Mouse (Mus musculus) embryonic facial prominence, embryonic 12.5 days (tissue): ENCODE data around the gene Dync1li1. TPM values are rescaled to one million over a fixed set of nuclear protein-coding genes. Genes with fewer than 3 reads are reported as not detected.
A peak's percentile ranks its signal among the peaks of the same experiment; 100 is the strongest.

Experiments
- ATAC-seq: fragments of 200-750 bp; cut with Nextera tagmentation; 2 replicates; pipeline ENCODE4 v1.8.0; 2017; ENCODE audit not compliant: insufficient number of reproducible peaks, insufficient read depth, low FRiP score, low TSS enrichment
- H3K27ac ChIP-seq: fragments of 300-500 bp; sonication (generic); 2 replicates; pipeline ENCODE4 v1.5.1; 2016; ENCODE audit warnings: mild to moderate bottlenecking
- H3K27me3 ChIP-seq: fragments of 300-500 bp; sonication (generic); 2 replicates; pipeline ENCODE4 v1.6.1; 2016; ENCODE audit warnings: mild to moderate bottlenecking, moderate library complexity
- H3K36me3 ChIP-seq: fragments of 300-500 bp; sonication (generic); 2 replicates; pipeline ENCODE4 v1.6.1; 2016; ENCODE audit warnings: mild to moderate bottlenecking
- H3K4me1 ChIP-seq: fragments of 300-500 bp; sonication (generic); 2 replicates; pipeline ENCODE4 v1.6.1; 2016
- H3K4me2 ChIP-seq: fragments of 300-500 bp; sonication (generic); replicated peaks from 2 replicates; pipeline ENCODE4 v1.6.1; 2016; ENCODE audit warnings: mild to moderate bottlenecking, moderate library complexity
- H3K4me3 ChIP-seq: fragments of 300-500 bp; sonication (generic); 2 replicates; pipeline ENCODE4 v1.5.1; 2016; ENCODE audit warnings: mild to moderate bottlenecking
- H3K9ac ChIP-seq: fragments of 300-500 bp; sonication (generic); 2 replicates; pipeline ENCODE4 v1.6.1; 2016; ENCODE audit warnings: mild to moderate bottlenecking, moderate library complexity
- H3K9me3 ChIP-seq: fragments of 300-500 bp; sonication (generic); 2 replicates; pipeline ENCODE4 v1.6.1; 2016; ENCODE audit warnings: mild to moderate bottlenecking, moderate library complexity
- WGBS: fragments of 180-500 bp; shearing (Covaris S2); methylation state at CpG from one replicate; pipeline ENCODE4 v1.1.7; 2016; 5-methylcytosine and 5-hydroxymethylcytosine counted together
- polyA plus RNA-seq: library from polyadenylated mRNA; unstranded; fragments of >200 nt; fragmentation: Nextera tagmentation; extraction: Ambion mirVana; gene quantifications from 2 replicates; pipeline ENCODE4 v1.2.1, GENCODE M21; 2016

Dync1li1 gene
- polyA plus RNA-seq, 1 experiment from 2014 or later: 77.9 TPM

- peaks cover 6% of the 10 kb centered on the region; the same call in 1 of the 2 replicates for H3K4me1 ChIP-seq
- peak overlapping the region; percentile 60; the same call in 1 of the 2 replicates for H3K27ac ChIP-seq
- ATAC-seq: peak; percentile 78; the same call in 1 of the 2 replicates
- peaks cover 25% of the 10 kb centered on the region for H3K36me3 ChIP-seq
- peak overlapping the region; percentile 86 for H3K4me2 ChIP-seq
- peak overlapping the region; percentile 50 for H3K4me3 ChIP-seq
- WGBS: 7% methylated on average over 34 of the region's 36 CpGs
- H3K9me3 ChIP-seq: no peaks in the 10 kb centered on the region
- H3K9ac ChIP-seq: peak overlapping the region; percentile 60
- no peaks in the 10 kb centered on the region for H3K27me3 ChIP-seq
These were observed 64.4 kb downstream of the Dync1li1 start for GRCm38 (mm10) chr9:114752863-114753484.

- Histone ChIP-seq H3K4me3 (no peak overlapping the region), H3K4me1 (peaks cover 1% of the 10 kb centered on the region; the same call in 1 of the 2 replicates), H3K9me3 (no peaks in the 10 kb centered on the region), H3K9ac (no peak overlapping the region), H3K27me3 (no peaks in the 10 kb centered on the region), H3K36me3 (peaks cover 44% of the 10 kb centered on the region), H3K4me2 (no peak overlapping the region), H3K27ac (no peak overlapping the region)
- ATAC-seq: no peak
- WGBS: 85% methylated on average over 7 of the region's 7 CpGs
These were observed 69.7 kb downstream of the Dync1li1 start for GRCm38 (mm10) chr9:114758272-114758671.

- no peak for ATAC-seq
- Histone ChIP-seq H3K27me3 (no peaks in the 10 kb centered on the region), H3K4me2 (no peak overlapping the region), H3K4me3 (no peak overlapping the region), H3K4me1 (no peaks in the 10 kb centered on the region), H3K9me3 (no peaks in the 10 kb centered on the region), H3K27ac (no peak overlapping the region), H3K9ac (no peak overlapping the region), H3K36me3 (peaks cover 44% of the 10 kb centered on the region)
- 83% methylated on average over 5 of the region's 5 CpGs for WGBS
These were observed 70.2 kb downstream of the Dync1li1 start for GRCm38 (mm10) chr9:114758801-114759200.

GRCm38 (mm10) chr9:114759886-114760285 lies 71.3 kb downstream of the Dync1li1 start:
- Histone ChIP-seq H3K27me3 (no peaks in the 10 kb centered on the region), H3K4me3 (no peak overlapping the region), H3K9ac (no peak overlapping the region), H3K27ac (no peak overlapping the region), H3K36me3 (peaks cover 44% of the 10 kb centered on the region), H3K4me1 (no peaks in the 10 kb centered on the region), H3K4me2 (no peak overlapping the region), H3K9me3 (no peaks in the 10 kb centered on the region)
- WGBS: 85% methylated on average over 4 of the region's 4 CpGs
- ATAC-seq: no peak

- no peaks in the 10 kb centered on the region for H3K27me3 ChIP-seq
- H3K4me3 ChIP-seq: no peak overlapping the region
- H3K36me3 ChIP-seq: peaks cover 40% of the 10 kb centered on the region
- no peak overlapping the region for H3K9ac ChIP-seq
- ATAC-seq: no peak
- H3K9me3 ChIP-seq: no peaks in the 10 kb centered on the region
- H3K27ac ChIP-seq: no peak overlapping the region
- WGBS: 81% methylated on average over 5 of the region's 5 CpGs
- H3K4me2 ChIP-seq: no peak overlapping the region
- H3K4me1 ChIP-seq: no peaks in the 10 kb centered on the region
These were observed 71.8 kb downstream of the Dync1li1 start for GRCm38 (mm10) chr9:114760353-114760752.

- Histone ChIP-seq H3K27ac (no peak overlapping the region), H3K36me3 (peaks cover 30% of the 10 kb centered on the region), H3K4me2 (no peak overlapping the region), H3K9me3 (no peaks in the 10 kb centered on the region), H3K4me1 (peaks cover 3% of the 10 kb centered on the region), H3K4me3 (no peak overlapping the region), H3K27me3 (no peaks in the 10 kb centered on the region), H3K9ac (no peak overlapping the region)
- ATAC-seq: no peak
- 72% methylated on average over 11 of the region's 11 CpGs for WGBS
These were observed 73.3 kb downstream of the Dync1li1 start for GRCm38 (mm10) chr9:114761848-114762247.

- no peak for ATAC-seq
- WGBS: 63% methylated on average over 13 of the region's 13 CpGs
- Histone ChIP-seq H3K9me3 (no peaks in the 10 kb centered on the region), H3K36me3 (peaks cover 24% of the 10 kb centered on the region), H3K9ac (no peak overlapping the region), H3K4me1 (peaks cover 17% of the 10 kb centered on the region), H3K4me3 (no peak overlapping the region), H3K27ac (no peak overlapping the region), H3K4me2 (no peak overlapping the region), H3K27me3 (no peaks in the 10 kb centered on the region)
These were observed 74.8 kb downstream of the Dync1li1 start for GRCm38 (mm10) chr9:114763341-114763740.

- H3K4me3 ChIP-seq: no peak overlapping the region
- H3K9ac ChIP-seq: no peak overlapping the region
- peak overlapping the region; percentile 77 for H3K27ac ChIP-seq
- peaks cover 17% of the 10 kb centered on the region for H3K4me1 ChIP-seq
- H3K36me3 ChIP-seq: peaks cover 11% of the 10 kb centered on the region
- no peak for ATAC-seq
- no peaks in the 10 kb centered on the region for H3K27me3 ChIP-seq
- WGBS: 37% methylated on average over 13 of the region's 13 CpGs
- no peak overlapping the region; the same call in 1 of the 2 replicates for H3K4me2 ChIP-seq
- no peaks in the 10 kb centered on the region for H3K9me3 ChIP-seq
These were observed 78.4 kb downstream of the Dync1li1 start for GRCm38 (mm10) chr9:114767030-114767429.

GRCm38 (mm10) chr9:114767507-114767906 lies 78.9 kb downstream of the Dync1li1 start:
- Histone ChIP-seq H3K27me3 (no peaks in the 10 kb centered on the region), H3K4me1 (peaks cover 17% of the 10 kb centered on the region), H3K4me2 (no peak overlapping the region; the same call in 1 of the 2 replicates), H3K9me3 (no peaks in the 10 kb centered on the region), H3K36me3 (peaks cover 14% of the 10 kb centered on the region), H3K27ac (peak overlapping the region; percentile 77), H3K9ac (no peak overlapping the region), H3K4me3 (no peak overlapping the region)
- WGBS: 37% methylated on average over 2 of the region's 2 CpGs
- no peak for ATAC-seq

- Histone ChIP-seq H3K4me1 (peaks cover 17% of the 10 kb centered on the region), H3K9ac (no peak overlapping the region), H3K36me3 (peaks cover 11% of the 10 kb centered on the region), H3K27ac (peak overlapping the region; percentile 77), H3K4me2 (no peak overlapping the region), H3K9me3 (no peaks in the 10 kb centered on the region), H3K4me3 (no peak overlapping the region), H3K27me3 (no peaks in the 10 kb centered on the region)
- ATAC-seq: no peak
- 34% methylated on average over 10 of the region's 10 CpGs for WGBS
These were observed 79.5 kb downstream of the Dync1li1 start for GRCm38 (mm10) chr9:114768066-114768465.

- no peaks in the 10 kb centered on the region for H3K27me3 ChIP-seq
- no peak overlapping the region for H3K27ac ChIP-seq
- peaks cover 11% of the 10 kb centered on the region for H3K36me3 ChIP-seq
- no peak overlapping the region for H3K4me2 ChIP-seq
- WGBS: 81% methylated on average over 4 of the region's 4 CpGs
- peaks cover 23% of the 10 kb centered on the region for H3K4me1 ChIP-seq
- ATAC-seq: no peak
- H3K4me3 ChIP-seq: no peak overlapping the region
- H3K9ac ChIP-seq: no peak overlapping the region
- H3K9me3 ChIP-seq: no peaks in the 10 kb centered on the region
These were observed 81.6 kb downstream of the Dync1li1 start for GRCm38 (mm10) chr9:114770224-114770623.

GRCm38 (mm10) chr9:114771565-114771964 lies 83.0 kb downstream of the Dync1li1 start:
- 83% methylated on average over 7 of the region's 7 CpGs for WGBS
- no peak for ATAC-seq

More at GRCm38 (mm10) chr9:114771565-114771964, 83.0 kb downstream of the Dync1li1 start:
- peaks cover 11% of the 10 kb centered on the region for H3K36me3 ChIP-seq
- no peak overlapping the region for H3K27ac ChIP-seq
- no peaks in the 10 kb centered on the region for H3K9me3 ChIP-seq
- no peak overlapping the region for H3K9ac ChIP-seq
- no peak overlapping the region for H3K4me3 ChIP-seq
- no peak overlapping the region for H3K4me2 ChIP-seq
- peaks cover 26% of the 10 kb centered on the region for H3K4me1 ChIP-seq
- H3K27me3 ChIP-seq: no peaks in the 10 kb centered on the region
